Mouse (Mus musculus) intestine, embryonic 14.5 days (tissue): ENCODE data around the gene Aven. TPM values are rescaled to one million over a fixed set of nuclear protein-coding genes. Genes with fewer than 3 reads are reported as not detected.

Source experiments
- ATAC-seq: fragments of 200-750 bp; cut with Nextera tagmentation; replicated peaks from 2 replicates; pipeline ENCODE4 v1.8.0; 2017; ENCODE audit warnings: low read depth, moderate number of reproducible peaks, moderate TSS enrichment, moderate library complexity; ENCODE audit not compliant: low FRiP score, low TSS enrichment
- DNase-seq: peaks from one replicate; pipeline ENCODE4 v3.0.0-alpha.2; 2018; ENCODE audit warnings: low spot score
- H3K27ac ChIP-seq: fragments of 300-500 bp; sonication (generic); 2 replicates; pipeline ENCODE4 v1.5.1; 2014; ENCODE audit warnings: low read depth, mild to moderate bottlenecking, control low read depth
- H3K27me3 ChIP-seq: fragments of 300-500 bp; sonication (generic); replicated peaks from 2 replicates; pipeline ENCODE4 v1.6.1; 2014; ENCODE audit warnings: low read length, control low read depth; ENCODE audit not compliant: control insufficient read depth, insufficient read depth
- H3K36me3 ChIP-seq: fragments of 300-500 bp; sonication (generic); 2 replicates; pipeline ENCODE4 v1.6.1; 2014; ENCODE audit warnings: low read length, control low read depth; ENCODE audit not compliant: control insufficient read depth, insufficient read depth
- H3K4me1 ChIP-seq: fragments of 300-500 bp; sonication (generic); replicated peaks from 2 replicates; pipeline ENCODE4 v1.6.1; 2014; ENCODE audit warnings: low read length, control low read depth, mixed read lengths; ENCODE audit not compliant: control insufficient read depth, insufficient read depth
- H3K4me2 ChIP-seq: fragments of 300-500 bp; sonication (generic); 2 replicates; pipeline ENCODE4 v1.6.1; 2014; ENCODE audit warnings: low read length
- H3K4me3 ChIP-seq: fragments of 300-500 bp; sonication (generic); 2 replicates; pipeline ENCODE4 v1.5.1; 2014; ENCODE audit warnings: low read depth, low read length, control low read depth, mixed read lengths
- H3K9ac ChIP-seq: fragments of 300-500 bp; sonication (generic); 2 replicates; pipeline ENCODE4 v1.6.1; 2014; ENCODE audit warnings: mild to moderate bottlenecking, low read length
- H3K9me3 ChIP-seq: fragments of 300-500 bp; sonication (generic); 2 replicates; pipeline ENCODE4 v1.6.1; 2016; ENCODE audit warnings: low read length, control low read depth; ENCODE audit not compliant: control insufficient read depth
- WGBS: fragments of 180-500 bp; shearing (Covaris S2); extraction: QIAGEN DNeasy Blood & Tissue Kit; methylation state at CpG from one replicate; pipeline ENCODE4 v1.1.7; 2014; 5-methylcytosine and 5-hydroxymethylcytosine counted together
- polyA plus RNA-seq: library from polyadenylated mRNA; unstranded; fragments of >200 nt; fragmentation: Nextera tagmentation; extraction: Ambion mirVana; gene quantifications from 2 replicates; pipeline ENCODE4 v1.2.1, GENCODE M21; 2014

Gene Aven
- polyA plus RNA-seq, 1 experiment from 2014 or later = 9.1 TPM

- no peaks in the 10 kb centered on the region for H3K27me3 ChIP-seq
- H3K4me3 ChIP-seq = no peak overlapping the region
- no peaks in the 10 kb centered on the region for H3K9me3 ChIP-seq
- ATAC-seq (no peak), DNase-seq (no peak)
- WGBS = 78% methylated on average over 3 of the region's 3 CpGs
- H3K4me1 ChIP-seq = no peaks in the 10 kb centered on the region
- H3K36me3 ChIP-seq = 0 out of 2 replicates have a peak, but pooled peaks cover 3% of the 10 kb centered on the region
- H3K27ac ChIP-seq = no peak overlapping the region
- H3K4me2 ChIP-seq = no peak overlapping the region
- no peak overlapping the region for H3K9ac ChIP-seq
Observed at GRCm38 (mm10) chr2:112625156-112625555, 132.4 kb downstream of the Aven start.

DNA sequence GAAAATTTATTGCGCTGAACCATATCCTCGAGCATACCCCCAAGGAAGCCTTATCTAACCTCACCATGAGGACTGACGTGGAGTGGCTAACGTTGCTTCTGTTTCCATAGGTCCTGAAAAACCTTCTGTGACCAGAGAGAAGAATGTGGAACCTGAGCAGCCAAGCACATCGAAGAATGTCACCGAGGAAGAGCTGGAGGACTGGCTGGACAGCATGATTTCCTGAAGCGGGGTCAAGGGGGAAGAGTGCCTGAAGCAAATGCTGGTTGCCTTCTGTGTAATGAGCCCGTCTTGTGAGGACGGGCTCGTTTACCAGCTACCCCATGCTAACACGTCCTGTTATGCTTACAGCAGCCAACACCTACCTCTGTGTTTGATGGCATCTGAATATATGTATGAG, 137.9 kb downstream of the Aven start:
- Histone ChIP-seq H3K9me3 (no peaks in the 10 kb centered on the region), H3K4me1 (no peaks in the 10 kb centered on the region), H3K27ac (no peak overlapping the region), H3K36me3 (peaks cover 16% of the 10 kb centered on the region; the same call in 1 of the 2 replicates), H3K27me3 (no peaks in the 10 kb centered on the region), H3K9ac (no peak overlapping the region), H3K4me2 (no peak overlapping the region), H3K4me3 (no peak overlapping the region)
- no peak for ATAC-seq
- no peak for DNase-seq
- WGBS = 86% methylated on average over 11 of the region's 11 CpGs

- WGBS = 91% methylated on average over 9 of the region's 9 CpGs
- ATAC-seq (no peak), DNase-seq (no peak)
- no peak overlapping the region for H3K27ac ChIP-seq
- H3K9ac ChIP-seq = no peak overlapping the region
- no peaks in the 10 kb centered on the region for H3K9me3 ChIP-seq
- no peak overlapping the region for H3K4me3 ChIP-seq
- no peak overlapping the region for H3K4me2 ChIP-seq
- H3K4me1 ChIP-seq = no peaks in the 10 kb centered on the region
- H3K27me3 ChIP-seq = no peaks in the 10 kb centered on the region
- peaks cover 16% of the 10 kb centered on the region; the same call in 1 of the 2 replicates for H3K36me3 ChIP-seq
Observed at GRCm38 (mm10) chr2:112632536-112632935, 139.8 kb downstream of the Aven start.

DNA sequence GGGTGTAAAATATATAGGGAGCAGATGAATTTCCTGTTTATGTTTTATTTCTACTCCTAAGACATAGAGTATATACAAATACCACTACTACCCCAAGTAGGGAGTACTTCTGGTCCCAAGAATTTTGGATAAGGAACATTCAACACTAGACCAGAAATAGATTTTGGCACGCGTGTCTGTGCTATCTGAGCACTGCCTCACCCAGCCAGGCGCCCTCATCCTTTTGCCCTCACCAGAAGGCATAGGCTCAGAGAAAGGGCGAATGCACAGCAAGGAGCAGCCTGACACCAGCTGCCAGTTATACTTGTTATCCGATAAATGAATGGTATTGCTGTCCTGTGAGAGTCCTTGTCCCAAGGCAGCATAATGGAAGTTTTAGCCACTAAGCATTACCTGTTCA, 144.4 kb downstream of the Aven start:
- Histone ChIP-seq H3K4me1 (no peaks in the 10 kb centered on the region), H3K9me3 (no peaks in the 10 kb centered on the region), H3K4me3 (no peak overlapping the region), H3K4me2 (no peak overlapping the region), H3K36me3 (peaks cover 1% of the 10 kb centered on the region; the same call in 1 of the 2 replicates), H3K27ac (no peak overlapping the region), H3K9ac (no peak overlapping the region), H3K27me3 (no peaks in the 10 kb centered on the region)
- DNase-seq (no peak), ATAC-seq (no peak)
- WGBS = 92% methylated on average over 5 of the region's 5 CpGs

GRCm38 (mm10) chr2:112653836-112654235, 161.1 kb downstream of the Aven start:
- WGBS = 79% methylated on average over 3 of the region's 3 CpGs
- Histone ChIP-seq H3K27ac (no peak overlapping the region), H3K4me1 (no peaks in the 10 kb centered on the region), H3K36me3 (no peaks in the 10 kb centered on the region), H3K27me3 (no peaks in the 10 kb centered on the region), H3K4me3 (no peak overlapping the region), H3K9me3 (no peaks in the 10 kb centered on the region), H3K9ac (no peak overlapping the region), H3K4me2 (no peak overlapping the region)
- DNase-seq (no peak), ATAC-seq (no peak)

DNA sequence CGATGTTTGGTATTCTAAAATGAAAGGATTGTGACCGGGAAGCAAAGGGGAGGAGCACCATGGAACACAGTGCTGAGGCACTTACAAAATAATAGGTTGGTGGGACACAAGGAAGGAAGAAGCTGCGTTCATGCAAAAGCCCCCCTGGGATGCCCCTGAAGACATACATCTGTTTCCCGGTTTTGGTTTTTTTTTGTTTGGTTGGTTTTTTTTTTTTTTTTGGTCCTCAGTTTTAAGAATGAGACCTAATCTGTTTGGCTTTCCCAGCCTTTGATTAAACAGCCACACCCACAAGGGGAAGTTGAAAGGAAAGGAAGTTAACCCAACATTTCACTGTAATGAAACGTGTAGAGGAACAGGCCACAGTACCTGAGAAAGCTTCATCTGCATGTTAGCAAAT, 163.4 kb downstream of the Aven start:
- H3K9ac ChIP-seq = no peak overlapping the region
- no peaks in the 10 kb centered on the region for H3K9me3 ChIP-seq
- H3K27ac ChIP-seq = no peak overlapping the region
- WGBS = 58% methylated on average over 5 of the region's 5 CpGs
- no peak for ATAC-seq
- H3K36me3 ChIP-seq = no peaks in the 10 kb centered on the region
- no peak for DNase-seq
- no peak overlapping the region for H3K4me2 ChIP-seq
- no peak overlapping the region for H3K4me3 ChIP-seq
- no peaks in the 10 kb centered on the region for H3K27me3 ChIP-seq
- no peaks in the 10 kb centered on the region for H3K4me1 ChIP-seq

- DNase-seq = no peak
- Histone ChIP-seq H3K4me2 (no peak overlapping the region), H3K9me3 (no peaks in the 10 kb centered on the region), H3K4me3 (no peak overlapping the region), H3K36me3 (no peaks in the 10 kb centered on the region), H3K4me1 (no peaks in the 10 kb centered on the region), H3K9ac (no peak overlapping the region), H3K27me3 (no peaks in the 10 kb centered on the region), H3K27ac (no peak overlapping the region)
- no peak for ATAC-seq
- WGBS = 50% methylated on average over 3 of the region's 3 CpGs
Observed at GRCm38 (mm10) chr2:112669461-112669860, 176.7 kb downstream of the Aven start.

DNA sequence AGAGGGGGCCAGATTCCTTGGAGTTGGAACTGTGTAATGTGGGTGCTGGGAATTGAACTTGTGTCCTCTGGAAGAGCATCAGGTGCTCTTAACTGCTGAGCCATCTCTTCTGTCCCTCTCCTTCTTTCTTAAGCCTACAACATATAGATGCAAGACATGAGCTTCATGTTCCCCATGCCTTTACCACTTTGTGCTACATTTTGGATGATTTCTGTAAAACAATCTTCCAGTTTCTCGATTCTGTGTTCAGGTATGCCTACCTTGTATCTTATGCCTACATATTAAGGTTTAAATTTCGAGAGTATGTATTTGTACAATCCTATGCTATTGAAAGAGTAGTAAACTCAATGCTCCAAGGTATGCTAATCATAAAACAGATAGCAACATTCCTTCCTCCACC, 183.4 kb downstream of the Aven start:
- H3K27ac ChIP-seq = no peak overlapping the region
- H3K9me3 ChIP-seq = no peaks in the 10 kb centered on the region
- DNase-seq = no peak
- H3K36me3 ChIP-seq = no peaks in the 10 kb centered on the region
- no peaks in the 10 kb centered on the region for H3K27me3 ChIP-seq
- H3K4me2 ChIP-seq = no peak overlapping the region
- no peaks in the 10 kb centered on the region for H3K4me1 ChIP-seq
- no peak for ATAC-seq
- WGBS = 71% methylated on average over 2 of the region's 2 CpGs
- no peak overlapping the region for H3K9ac ChIP-seq
- no peak overlapping the region for H3K4me3 ChIP-seq

DNA sequence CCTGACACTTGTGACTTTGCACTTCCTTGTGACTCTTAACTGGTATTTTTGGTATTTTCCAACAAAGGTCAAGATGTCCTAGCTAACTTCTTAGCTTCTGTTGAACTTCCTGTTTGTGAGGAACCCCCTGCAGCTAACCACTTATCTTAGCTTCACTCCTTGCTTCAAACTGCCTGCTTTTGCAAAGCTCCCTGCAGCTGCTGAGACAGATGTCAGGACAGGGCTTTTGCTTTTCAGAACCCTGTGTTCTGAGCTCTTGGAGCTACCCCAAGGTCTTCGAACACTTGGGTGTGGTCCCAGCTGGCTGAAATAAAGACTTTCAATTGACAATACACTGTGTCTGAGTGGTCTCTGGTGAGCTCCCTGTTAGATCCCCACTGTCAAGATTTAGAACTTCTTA, 184.0 kb downstream of the Aven start:
- 79% methylated on average over 1 of the region's 1 CpGs for WGBS
- no peak overlapping the region for H3K27ac ChIP-seq
- H3K9ac ChIP-seq = no peak overlapping the region
- no peaks in the 10 kb centered on the region for H3K4me1 ChIP-seq
- H3K9me3 ChIP-seq = no peaks in the 10 kb centered on the region
- no peaks in the 10 kb centered on the region for H3K36me3 ChIP-seq
- ATAC-seq (no peak), DNase-seq (no peak)
- H3K4me3 ChIP-seq = no peak overlapping the region
- H3K4me2 ChIP-seq = no peak overlapping the region
- no peaks in the 10 kb centered on the region for H3K27me3 ChIP-seq
